Mouse (Mus musculus) lung, postnatal 0 days (tissue): ENCODE data around the gene Smim6.

Experiments used
- CTCF ChIP-seq: IDR thresholded peaks from 2 replicates; pipeline ENCODE4 v1.5.1; 2016; ENCODE audit warnings: antibody characterized with exemption, mild to moderate bottlenecking
- EP300 ChIP-seq: IDR thresholded peaks from 2 replicates; pipeline ENCODE4 v1.6.1; 2016; ENCODE audit warnings: antibody characterized with exemption, mild to moderate bottlenecking, control low read depth

DNA sequence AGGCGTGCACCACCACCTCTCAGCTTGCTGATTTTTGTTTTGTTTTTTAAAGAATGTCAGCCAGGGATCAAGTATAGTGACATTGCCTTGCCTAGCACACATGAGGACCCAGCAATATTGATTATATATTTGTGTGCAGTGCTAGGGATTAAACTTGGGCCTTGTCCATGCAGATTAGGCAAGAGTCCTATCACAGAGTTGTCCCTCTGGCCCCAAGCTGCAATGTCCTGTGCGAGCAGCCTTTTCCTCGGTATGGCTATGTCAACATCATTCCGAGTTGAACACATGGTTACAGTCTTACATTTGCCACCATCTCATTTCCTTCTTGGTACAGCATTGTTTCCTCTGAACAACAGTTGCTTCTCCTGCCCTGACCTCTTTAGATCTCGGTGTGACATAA is 7.3 kb downstream of the Smim6 start:
- TF ChIP-seq CTCF (no peak), EP300 (no peak)
